Mouse (Mus musculus): Measurements from ENCODE around the gene Tjp1. TPM values are rescaled to one million over a fixed set of nuclear protein-coding genes. Genes with fewer than 3 reads are reported as not detected.

The Tjp1 gene
- polyA plus RNA-seq, 1 experiment from 2014 or later, result 27.8 TPM

DNA sequence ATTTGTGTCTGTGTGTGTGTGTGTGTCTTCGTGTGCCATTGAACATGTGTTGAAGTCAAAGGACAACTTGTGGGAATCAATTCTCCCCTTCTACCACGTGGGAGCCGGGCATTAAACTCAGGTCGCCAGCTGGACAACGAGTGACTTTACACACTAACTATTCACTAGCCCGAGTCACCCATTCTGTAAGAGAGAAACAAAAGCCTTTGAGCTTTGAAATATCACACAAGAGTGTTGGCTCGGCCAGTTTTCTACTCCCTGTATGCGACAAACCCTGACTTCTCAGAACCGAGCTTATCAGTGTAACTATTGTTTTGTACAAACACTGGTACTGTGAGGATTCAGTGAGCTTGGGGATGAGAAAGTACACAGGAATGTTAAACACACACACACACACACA, 134.6 kb downstream of the Tjp1 start:
- H3K9me3 ChIP-seq, result no peaks in the 10 kb centered on the region
- 54% methylated on average over 9 of the region's 9 CpGs for WGBS
- H3K4me1 ChIP-seq, result peaks cover 39% of the 10 kb centered on the region
- no peak overlapping the region for H3K4me3 ChIP-seq
- no peaks in the 10 kb centered on the region for H3K36me3 ChIP-seq (replicated peaks)
- no peaks in the 10 kb centered on the region for H3K27me3 ChIP-seq (ENCODE audit: poor library complexity, severe bottlenecking)
- DNase-seq (ENCODE audit: extremely low spot score, low spot score), result no peak
- H3K27ac ChIP-seq, result no peak overlapping the region

DNA sequence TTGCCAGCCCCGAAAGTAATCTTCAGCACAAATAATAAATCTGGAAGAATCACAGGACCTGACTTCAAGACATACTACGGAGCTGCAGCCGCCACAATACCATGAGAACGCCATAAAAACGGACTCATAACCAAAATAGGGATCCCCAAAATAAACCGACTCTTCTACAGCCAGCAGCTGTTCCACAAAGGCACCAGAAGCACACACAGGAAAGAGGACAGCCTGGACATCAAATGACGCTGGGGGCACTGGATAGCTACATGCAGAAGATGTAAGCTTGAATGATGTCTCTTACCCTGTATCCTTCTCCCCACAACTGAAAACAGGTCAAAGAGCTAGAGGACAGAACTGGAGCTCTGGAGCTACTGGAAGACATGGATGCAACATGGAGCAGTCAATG, 138.0 kb downstream of the Tjp1 start:
- Histone ChIP-seq H3K4me1 (peaks cover 26% of the 10 kb centered on the region), H3K27ac (no peak overlapping the region), H3K9me3 (no peaks in the 10 kb centered on the region), H3K4me3 (no peak overlapping the region), H3K36me3 (replicated peaks) (no peaks in the 10 kb centered on the region), H3K27me3 (ENCODE audit: poor library complexity, severe bottlenecking) (no peaks in the 10 kb centered on the region)
- 92% methylated on average over 7 of the region's 7 CpGs for WGBS
- no peak for DNase-seq (ENCODE audit: extremely low spot score, low spot score)

DNA sequence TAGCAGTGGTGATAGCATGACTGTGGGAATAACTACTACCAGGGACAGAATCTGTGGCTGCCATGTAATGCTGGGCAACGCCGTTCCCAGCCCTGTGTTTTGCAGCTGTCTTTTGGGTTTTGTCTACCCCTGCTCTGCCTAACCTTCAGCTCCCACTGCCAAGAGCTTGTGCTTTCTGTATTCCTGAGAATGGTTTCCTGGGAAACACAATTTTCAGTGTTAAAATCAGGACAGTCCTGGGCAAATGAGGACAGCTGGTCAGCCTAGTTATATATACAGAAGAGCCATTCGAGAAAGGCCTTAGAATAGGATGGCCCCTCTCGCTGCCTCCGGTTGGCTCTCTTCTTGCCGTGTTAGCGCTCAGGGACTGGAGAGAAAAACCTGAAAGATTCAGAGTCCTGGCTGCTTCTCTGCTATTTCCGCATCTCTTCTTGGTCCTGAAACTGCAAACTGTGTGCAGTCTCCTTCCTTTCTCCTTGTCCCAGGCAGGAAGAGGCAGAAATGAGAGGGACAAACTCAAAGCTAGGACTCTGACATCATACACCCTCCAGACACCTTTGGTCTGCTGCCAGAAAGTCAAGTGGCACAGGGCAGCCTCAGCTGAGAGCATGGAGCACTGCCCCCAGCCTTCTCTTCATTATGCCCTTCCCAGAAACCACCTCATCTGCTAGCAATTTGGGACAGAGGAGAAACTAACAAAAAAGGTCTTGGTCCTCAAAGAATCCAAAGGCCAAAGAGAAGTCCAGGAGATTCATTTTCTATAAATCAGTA, 139.2 kb downstream of the Tjp1 start:
- Histone ChIP-seq H3K27me3 (ENCODE audit: poor library complexity, severe bottlenecking) (no peaks in the 10 kb centered on the region), H3K9me3 (no peaks in the 10 kb centered on the region), H3K27ac (no peak overlapping the region), H3K4me1 (peaks cover 15% of the 10 kb centered on the region), H3K36me3 (replicated peaks) (no peaks in the 10 kb centered on the region), H3K4me3 (no peak overlapping the region)
- DNase-seq (ENCODE audit: extremely low spot score, low spot score), result no peak
- WGBS, result 83% methylated on average over 8 of the region's 8 CpGs

DNA sequence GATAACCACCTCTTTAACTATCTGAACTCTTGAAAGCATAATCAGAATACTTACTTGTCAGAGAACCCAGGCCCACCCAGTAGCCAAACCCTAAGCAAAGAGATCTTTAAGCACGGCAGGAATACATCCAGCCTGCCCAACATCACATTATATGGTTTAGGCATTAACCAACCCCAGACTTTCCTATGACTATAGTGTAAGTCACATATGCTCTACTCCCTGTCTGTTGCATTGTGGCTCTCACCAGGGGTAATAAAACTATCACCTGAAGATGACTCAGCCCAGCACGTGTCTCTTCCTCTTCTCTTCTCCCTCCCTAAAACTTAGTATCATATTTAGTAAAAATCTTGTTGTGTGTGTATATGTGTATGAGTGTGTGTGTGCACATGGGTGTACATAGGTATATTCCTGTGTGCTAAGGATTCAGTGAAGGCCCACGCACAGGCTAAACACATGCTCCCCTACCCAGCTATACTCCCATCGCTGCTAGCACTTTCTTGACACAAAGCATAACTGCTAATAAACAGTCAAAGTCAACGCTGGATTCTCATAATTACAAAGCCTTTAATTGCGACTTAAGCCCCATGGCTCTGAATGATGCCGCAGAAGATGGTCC, 139.9 kb downstream of the Tjp1 start:
- WGBS, result 91% methylated on average over 7 of the region's 7 CpGs
- H3K27me3 ChIP-seq (ENCODE audit: poor library complexity, severe bottlenecking), result no peaks in the 10 kb centered on the region
- H3K4me3 ChIP-seq, result no peak overlapping the region
- H3K4me1 ChIP-seq, result peaks cover 9% of the 10 kb centered on the region
- DNase-seq (ENCODE audit: extremely low spot score, low spot score), result no peak
- no peaks in the 10 kb centered on the region for H3K9me3 ChIP-seq
- H3K27ac ChIP-seq, result no peak overlapping the region
- no peaks in the 10 kb centered on the region for H3K36me3 ChIP-seq (replicated peaks)

DNA sequence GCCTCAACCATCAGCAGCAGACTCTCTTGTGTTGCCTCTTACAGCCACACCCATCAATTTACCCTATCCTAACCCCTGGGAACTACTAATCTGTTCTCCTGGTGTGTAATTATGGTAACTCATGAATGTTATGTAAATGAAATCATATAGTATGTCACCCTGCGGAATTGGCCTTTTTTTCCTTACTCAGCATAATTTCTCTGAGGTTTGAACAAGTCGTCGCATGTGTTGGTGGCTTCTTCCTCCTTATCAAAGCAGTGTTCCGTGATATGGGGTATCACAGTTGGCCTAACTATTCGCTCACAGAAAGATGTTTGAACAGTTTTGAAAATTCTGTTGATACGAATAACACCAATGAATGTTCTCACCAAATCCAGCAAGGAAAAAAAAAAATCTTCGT, 142.8 kb downstream of the Tjp1 start:
- WGBS, result 91% methylated on average over 7 of the region's 7 CpGs
- Histone ChIP-seq H3K4me1 (peaks cover 13% of the 10 kb centered on the region), H3K36me3 (replicated peaks) (no peaks in the 10 kb centered on the region), H3K9me3 (no peaks in the 10 kb centered on the region), H3K27ac (no peak overlapping the region), H3K4me3 (no peak overlapping the region), H3K27me3 (ENCODE audit: poor library complexity, severe bottlenecking) (no peaks in the 10 kb centered on the region)
- no peak for DNase-seq (ENCODE audit: extremely low spot score, low spot score)

DNA sequence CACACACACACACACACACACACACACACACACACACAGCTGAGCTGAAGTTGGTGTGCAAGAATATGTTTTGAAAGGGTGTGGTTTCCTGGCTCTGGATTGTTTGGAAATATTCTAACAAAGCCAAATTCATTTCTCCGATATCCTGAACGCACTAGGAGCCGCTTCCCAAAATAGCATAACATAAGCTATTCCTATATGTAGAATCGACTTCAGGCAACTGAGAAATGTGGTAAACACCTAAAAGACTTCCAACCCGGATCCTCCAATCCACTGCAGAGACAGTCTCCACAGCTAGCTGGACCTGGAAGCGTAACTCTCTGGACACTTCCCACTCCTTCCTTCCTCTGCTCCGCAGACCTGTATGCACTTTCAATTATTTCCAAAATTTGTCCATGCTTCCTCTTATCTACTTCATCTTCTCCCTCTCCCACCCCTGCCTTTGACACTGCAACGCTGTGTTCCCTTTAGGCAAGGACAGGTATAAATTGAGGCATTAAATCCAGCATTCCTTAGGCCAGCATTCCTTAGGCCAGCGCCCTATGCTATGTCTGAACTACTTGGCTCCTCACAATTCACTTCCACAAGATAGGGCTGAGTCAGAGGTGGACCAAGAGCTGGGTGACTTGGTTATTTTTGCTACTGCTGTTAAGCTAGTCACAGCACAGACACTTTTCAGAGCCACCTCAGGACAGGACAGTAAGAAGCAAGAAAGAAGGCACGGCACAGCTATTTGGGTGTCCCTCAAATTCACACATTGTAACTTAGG, 144.9 kb downstream of the Tjp1 start:
- Histone ChIP-seq H3K36me3 (replicated peaks) (no peaks in the 10 kb centered on the region), H3K4me1 (peaks cover 4% of the 10 kb centered on the region), H3K4me3 (no peak overlapping the region), H3K9me3 (no peaks in the 10 kb centered on the region), H3K27me3 (ENCODE audit: poor library complexity, severe bottlenecking) (no peaks in the 10 kb centered on the region), H3K27ac (peak overlapping the region; percentile 16; the same call in 1 of the 2 replicates)
- 84% methylated on average over 10 of the region's 10 CpGs for WGBS
- no peak for DNase-seq (ENCODE audit: extremely low spot score, low spot score)

DNA sequence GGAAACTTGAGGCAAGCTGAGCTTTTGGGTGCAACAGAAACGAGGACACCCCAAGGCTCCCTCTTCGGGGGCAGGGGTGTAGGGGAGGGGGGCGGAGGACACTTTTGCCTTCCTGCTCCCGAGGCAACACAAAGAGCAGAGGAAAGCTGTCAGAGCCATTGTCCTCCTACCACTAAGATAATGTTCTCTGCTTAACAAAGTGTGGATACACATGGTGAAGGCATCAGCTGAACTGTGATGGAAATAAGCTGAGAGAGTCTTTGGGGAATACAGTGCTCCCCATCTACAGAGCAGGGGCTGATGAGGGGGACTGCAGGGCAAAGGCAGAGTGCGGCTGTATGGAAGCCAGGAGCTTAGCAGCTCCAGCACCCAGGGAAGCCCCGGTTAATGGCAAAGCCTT, 145.7 kb downstream of the Tjp1 start:
- peak overlapping the region; percentile 30; the same call in 1 of the 2 replicates for H3K27ac ChIP-seq
- WGBS, result 40% methylated on average over 6 of the region's 6 CpGs

DNA sequence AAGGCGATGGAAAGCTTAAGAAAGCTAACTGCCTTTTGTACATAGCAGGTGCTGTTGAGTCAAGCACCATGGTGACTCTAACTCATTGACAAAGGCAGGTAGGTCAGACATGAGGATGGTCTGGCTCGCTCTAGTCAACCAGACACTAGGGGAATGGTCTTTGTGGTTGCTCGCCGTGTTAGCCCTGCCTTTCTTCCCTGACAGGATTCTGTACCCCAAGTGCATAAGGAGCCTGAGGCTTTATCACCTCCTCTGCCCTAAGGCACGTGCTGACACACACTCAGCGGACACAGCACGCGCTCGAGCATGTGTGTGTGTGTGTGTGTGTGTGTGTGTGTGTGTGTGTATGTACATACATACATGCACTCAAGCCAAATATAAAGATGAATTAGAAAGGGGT, 146.9 kb downstream of the Tjp1 start:
- H3K4me1 ChIP-seq, result peaks cover 4% of the 10 kb centered on the region
- no peak for DNase-seq (ENCODE audit: extremely low spot score, low spot score)
- no peaks in the 10 kb centered on the region for H3K27me3 ChIP-seq (ENCODE audit: poor library complexity, severe bottlenecking)
- no peak overlapping the region for H3K27ac ChIP-seq
- no peaks in the 10 kb centered on the region for H3K9me3 ChIP-seq
- 93% methylated on average over 9 of the region's 9 CpGs for WGBS
- no peaks in the 10 kb centered on the region for H3K36me3 ChIP-seq (replicated peaks)
- H3K4me3 ChIP-seq, result no peak overlapping the region

More for the DNA sequence above, 145.7 kb downstream of the Tjp1 start:
- no peaks in the 10 kb centered on the region for H3K27me3 ChIP-seq (ENCODE audit: poor library complexity, severe bottlenecking)
- no peak overlapping the region for H3K4me3 ChIP-seq
- no peak for DNase-seq (ENCODE audit: extremely low spot score, low spot score)
- no peaks in the 10 kb centered on the region for H3K9me3 ChIP-seq
- H3K36me3 ChIP-seq (replicated peaks), result no peaks in the 10 kb centered on the region
- peaks cover 4% of the 10 kb centered on the region for H3K4me1 ChIP-seq

DNA sequence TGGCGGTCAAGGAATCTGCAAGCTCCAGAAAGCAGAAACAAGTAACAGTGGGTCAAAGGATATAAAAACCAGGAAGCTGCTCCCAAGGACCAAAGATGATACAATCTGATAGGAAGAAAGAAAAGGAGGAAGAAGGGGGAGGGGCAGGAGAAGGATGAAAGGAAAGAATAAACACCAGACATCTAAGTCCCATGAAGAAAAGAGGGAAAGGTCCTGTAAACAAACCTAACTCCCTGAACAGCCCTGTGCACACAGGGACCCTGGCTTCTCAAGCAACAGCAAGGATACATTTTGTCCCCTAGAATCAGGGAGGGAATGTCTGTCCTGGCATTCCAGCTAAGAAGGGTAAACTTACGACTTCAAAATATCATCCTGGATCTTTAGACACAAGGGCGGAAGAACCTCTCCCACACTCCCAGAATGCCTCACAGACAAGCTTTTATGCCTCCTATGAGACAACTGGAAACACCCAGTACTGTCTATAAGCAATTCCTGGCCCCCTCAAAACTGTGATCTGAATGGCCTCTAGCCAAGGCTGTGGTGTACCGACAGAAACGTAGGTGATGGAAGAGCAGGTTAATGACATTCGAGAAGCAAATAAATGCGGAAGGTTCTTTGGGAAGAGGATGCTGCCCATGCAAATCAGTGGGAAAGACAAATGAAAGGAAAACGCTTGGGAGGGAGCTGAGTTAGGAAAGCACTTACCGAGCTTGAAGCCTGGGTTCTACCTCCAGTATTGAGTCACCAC, 148.6 kb downstream of the Tjp1 start:
- peak overlapping the region; percentile 4; the same call in 1 of the 2 replicates for H3K27ac ChIP-seq
- H3K36me3 ChIP-seq (replicated peaks), result no peaks in the 10 kb centered on the region
- no peaks in the 10 kb centered on the region for H3K27me3 ChIP-seq (ENCODE audit: poor library complexity, severe bottlenecking)
- no peak for DNase-seq (ENCODE audit: extremely low spot score, low spot score)
- no peak overlapping the region for H3K4me3 ChIP-seq
- no peaks in the 10 kb centered on the region for H3K9me3 ChIP-seq
- peaks cover 4% of the 10 kb centered on the region for H3K4me1 ChIP-seq
- 65% methylated on average over 9 of the region's 9 CpGs for WGBS

DNA sequence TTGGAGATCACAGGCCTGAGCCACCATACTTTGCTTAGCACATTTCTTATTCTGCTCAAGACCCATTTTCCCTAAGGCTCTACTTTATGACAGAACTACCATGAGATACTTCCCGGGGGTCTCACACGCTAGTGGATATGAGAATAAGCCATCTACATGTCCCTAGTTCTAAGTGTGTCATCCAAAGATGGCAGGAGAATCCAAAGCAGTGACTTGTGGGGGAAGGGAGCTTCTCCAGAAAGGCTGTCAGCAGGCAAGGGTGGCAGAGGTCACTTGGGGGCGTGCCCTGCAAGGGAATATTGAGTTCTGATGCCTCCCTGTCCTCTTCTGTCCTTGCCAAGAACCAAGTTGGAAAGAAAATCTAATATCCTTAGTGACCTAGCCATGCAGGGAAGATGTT, 150.1 kb downstream of the Tjp1 start:
- H3K4me3 ChIP-seq, result no peak overlapping the region
- 89% methylated on average over 3 of the region's 3 CpGs for WGBS
- H3K27ac ChIP-seq, result no peak overlapping the region
- no peaks in the 10 kb centered on the region for H3K36me3 ChIP-seq (replicated peaks)
- H3K4me1 ChIP-seq, result peaks cover 4% of the 10 kb centered on the region
- DNase-seq (ENCODE audit: extremely low spot score, low spot score), result no peak
- H3K27me3 ChIP-seq (ENCODE audit: poor library complexity, severe bottlenecking), result no peaks in the 10 kb centered on the region
- H3K9me3 ChIP-seq, result no peaks in the 10 kb centered on the region

DNA sequence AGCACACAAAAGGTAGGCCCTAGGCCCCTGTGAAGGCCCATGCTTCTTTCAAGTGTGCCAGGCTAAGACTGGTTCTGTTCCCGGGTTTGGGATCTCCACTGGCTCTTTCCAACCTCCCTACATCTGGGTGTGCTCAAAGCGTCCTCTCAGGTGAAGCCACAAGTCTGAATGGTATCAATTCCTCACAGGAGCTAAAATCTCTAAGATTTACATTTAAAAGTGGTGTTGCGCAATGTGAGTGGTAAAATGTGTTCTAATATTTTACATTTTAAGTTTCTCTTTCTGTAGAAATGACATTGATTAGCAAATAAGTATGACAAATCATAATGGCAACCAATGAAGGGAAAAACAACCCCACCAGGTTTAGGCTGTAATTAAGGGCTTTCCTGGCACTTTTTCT, 152.0 kb downstream of the Tjp1 start:
- Histone ChIP-seq H3K4me1 (peaks cover 9% of the 10 kb centered on the region), H3K27ac (0 out of 2 replicates have a peak overlapping the region, but pooled peaks have one; percentile 30), H3K4me3 (no peak overlapping the region), H3K27me3 (ENCODE audit: poor library complexity, severe bottlenecking) (no peaks in the 10 kb centered on the region), H3K36me3 (replicated peaks) (no peaks in the 10 kb centered on the region), H3K9me3 (no peaks in the 10 kb centered on the region)
- WGBS, result 84% methylated on average over 3 of the region's 3 CpGs
- no peak for DNase-seq (ENCODE audit: extremely low spot score, low spot score)

DNA sequence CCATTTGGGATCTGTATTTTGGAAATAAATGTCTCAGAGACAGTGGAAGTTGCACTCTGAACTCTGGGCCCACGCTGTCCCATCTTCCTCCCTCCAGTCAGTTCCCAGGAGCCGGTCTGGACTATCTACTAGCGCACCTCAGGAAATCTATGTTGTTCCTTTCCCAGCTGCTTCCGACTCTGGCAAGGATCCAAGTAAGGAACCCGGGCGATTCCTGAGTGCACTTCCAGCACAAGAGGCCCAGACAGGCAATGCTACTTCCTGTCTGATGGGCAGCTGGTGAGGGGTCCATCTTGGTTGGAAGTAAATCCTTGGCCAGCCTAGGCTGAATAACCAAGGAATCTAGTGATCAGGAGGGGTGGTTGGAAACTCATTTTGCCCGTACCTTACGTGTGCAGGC, 152.4 kb downstream of the Tjp1 start:
- H3K27me3 ChIP-seq (ENCODE audit: poor library complexity, severe bottlenecking), result no peaks in the 10 kb centered on the region
- H3K4me1 ChIP-seq, result peaks cover 12% of the 10 kb centered on the region
- H3K4me3 ChIP-seq, result no peak overlapping the region
- DNase-seq (ENCODE audit: extremely low spot score, low spot score), result no peak
- no peaks in the 10 kb centered on the region for H3K9me3 ChIP-seq
- no peaks in the 10 kb centered on the region for H3K36me3 ChIP-seq (replicated peaks)
- no peak overlapping the region for H3K27ac ChIP-seq
- 89% methylated on average over 8 of the region's 8 CpGs for WGBS
